In the genomic region with DNA sequence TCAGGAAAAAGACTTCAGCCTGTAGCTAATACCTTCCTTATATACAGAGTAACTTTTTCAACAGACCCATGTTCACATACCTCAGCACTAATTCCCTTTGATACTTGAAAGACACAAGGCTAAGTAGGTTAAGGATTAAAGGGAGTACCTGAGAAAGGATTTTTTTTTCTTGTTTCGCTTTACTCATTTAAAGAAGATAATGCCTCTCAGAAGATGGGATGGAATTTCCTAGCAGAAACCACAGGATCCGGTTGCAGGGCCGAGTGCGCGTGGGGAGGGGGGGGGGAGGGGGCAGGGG, we compare ENCODE assay signal across 9 mouse cellular contexts.
DNase-seq lines count a peak whose midpoint lies in the region; ATAC-seq and TF ChIP-seq lines count a peak whose summit lies in the region.
"Had no signal": no experiment of that assay in that cellular context is flagged by ENCODE, and none has a peak within 500 bp of the region (broad histone marks: within the 10 kb centered on the region; RNA-seq: fewer than 3 reads in every experiment).

No protein-coding gene starts in this region.

- no peak for TF ChIP-seq CTCF in CH12.LX (conservative IDR thresholded peaks at IDR 0.05 in 1 of 2, IDR thresholded peaks at IDR 0.05 in 1 of 2; ENCODE audit: low read depth in 2 of 2, low read length in 2 of 2)

- no peak overlapping the region for H3K27ac ChIP-seq in kidney, embryonic 14.5 days (ENCODE audit: low read depth, low read length)
- no peak overlapping the region for H3K27ac ChIP-seq in CH12.LX (ENCODE audit: insufficient read depth, low read depth)
- H3K27ac ChIP-seq in embryonic facial prominence, embryonic 14.5 days (replicated peaks; ENCODE audit: low read depth, low read length), result no peak overlapping the region
- no peak overlapping the region for H3K27ac ChIP-seq in liver, embryonic 15.5 days (replicated peaks)

- no peak for TF ChIP-seq POLR2A in CH12.LX (IDR thresholded peaks at IDR 0.05; ENCODE audit: low read depth, low read length)

- H3K79me2 ChIP-seq in CH12.LX (replicated peaks; ENCODE audit: control insufficient read depth, extremely low read depth, insufficient read depth, poor library complexity, severe bottlenecking), result no peaks in the 10 kb centered on the region

- no peaks in the 10 kb centered on the region for H3K9me3 ChIP-seq in kidney, embryonic 14.5 days (ENCODE audit: control insufficient read depth, low read length)
- no peaks in the 10 kb centered on the region for H3K9me3 ChIP-seq in CH12.LX (replicated peaks; ENCODE audit: low read length)
- H3K9me3 ChIP-seq in embryonic facial prominence, embryonic 14.5 days (ENCODE audit: control insufficient read depth, low read length), result no peaks in the 10 kb centered on the region
- H3K9me3 ChIP-seq in liver, embryonic 15.5 days (replicated peaks), result no peaks in the 10 kb centered on the region

- no peak overlapping the region for H3K4me3 ChIP-seq in kidney, embryonic 14.5 days (ENCODE audit: low read length)
- no peak overlapping the region for H3K4me3 ChIP-seq in CH12.LX (replicated peaks in 1 of 3; ENCODE audit: low read depth in 2 of 3, low read length in 2 of 3, poor library complexity in 1 of 3)
- H3K4me3 ChIP-seq in embryonic facial prominence, embryonic 14.5 days (ENCODE audit: low read depth, low read length), result no peak overlapping the region
- H3K4me3 ChIP-seq in liver, embryonic 15.5 days (replicated peaks), result no peak overlapping the region

- TF ChIP-seq EP300 in CH12.LX (IDR thresholded peaks at IDR 0.05; ENCODE audit: low read length), result no peak

- no peak overlapping the region for H3K9ac ChIP-seq in kidney, embryonic 14.5 days (ENCODE audit: low read depth, low read length)
- H3K9ac ChIP-seq in CH12.LX (ENCODE audit: insufficient read depth, low read depth), result no peak overlapping the region
- no peak overlapping the region for H3K9ac ChIP-seq in embryonic facial prominence, embryonic 14.5 days (ENCODE audit: low read depth, low read length)
- no peak overlapping the region for H3K9ac ChIP-seq in liver, embryonic 15.5 days

- no peak for DNase-seq in kidney, adult 9 months
- DNase-seq in CH12.LX (ENCODE audit: extremely low read depth), result no peak
- no peak for DNase-seq in embryonic facial prominence, embryonic 14.5 days (ENCODE audit: low spot score)
- DNase-seq in left cerebral cortex, adult 18-20 months (ENCODE audit: low spot score in 2 of 2), result no peak
- DNase-seq in urinary bladder, postnatal 25 days (ENCODE audit: low spot score), result no peak
- DNase-seq: cerebellum, adult 2 months; gastrocnemius, postnatal 36 days had no signal

- no peaks in the 10 kb centered on the region for H3K4me1 ChIP-seq in kidney, embryonic 14.5 days (ENCODE audit: control insufficient read depth, insufficient read depth, low read length)
- peaks cover 0 to 12% of the 10 kb centered on the region in 2 experiments; a peak in 2 of 4 replicates for H3K4me1 ChIP-seq in CH12.LX (ENCODE audit: control insufficient read depth in 1 of 2, insufficient read depth in 2 of 2)
- 0 out of 2 replicates have a peak, but pooled peaks cover 6% of the 10 kb centered on the region for H3K4me1 ChIP-seq in embryonic facial prominence, embryonic 14.5 days (ENCODE audit: control insufficient read depth, insufficient read depth, low read length)
- no peaks in the 10 kb centered on the region for H3K4me1 ChIP-seq in liver, embryonic 15.5 days (replicated peaks)

- TF ChIP-seq RAD21 in CH12.LX (IDR thresholded peaks at IDR 0.05; ENCODE audit: low read depth, low read length), result no peak

- dilution Hi-C loops in CH12.LX (cut with MboI; ENCODE audit: extremely low pct_ligation_motif_present, extremely low pct_unique_long_range_greater_than_20kb, low sequenced_read_pairs), result no loop called here

- H3K36me3 ChIP-seq in kidney, embryonic 14.5 days (ENCODE audit: control insufficient read depth, insufficient read depth, low read length), result no peaks in the 10 kb centered on the region
- no peaks in the 10 kb centered on the region for H3K36me3 ChIP-seq in CH12.LX (replicated peaks in 1 of 2; ENCODE audit: control insufficient read depth in 1 of 2, insufficient read depth in 1 of 2, low read length in 1 of 2)
- H3K36me3 ChIP-seq in embryonic facial prominence, embryonic 14.5 days (ENCODE audit: control insufficient read depth, insufficient read depth, low read length), result no peaks in the 10 kb centered on the region
- H3K36me3 ChIP-seq in liver, embryonic 15.5 days (replicated peaks), result no peaks in the 10 kb centered on the region

- peak overlapping the region; percentile 48 for H3K4me2 ChIP-seq in kidney, embryonic 14.5 days (replicated peaks; ENCODE audit: low read depth, low read length)
- no peak overlapping the region for H3K4me2 ChIP-seq in CH12.LX (ENCODE audit: insufficient read depth, low read depth, poor library complexity, severe bottlenecking)
- peak overlapping the region; percentile 57 for H3K4me2 ChIP-seq in embryonic facial prominence, embryonic 14.5 days (ENCODE audit: low read depth, low read length)
- H3K4me2 ChIP-seq in liver, embryonic 15.5 days, result peak overlapping the region; percentile 48; the same call in 1 of the 2 replicates

- no peaks in the 10 kb centered on the region for H3K27me3 ChIP-seq in kidney, embryonic 14.5 days (ENCODE audit: control insufficient read depth, insufficient read depth, low read length)
- H3K27me3 ChIP-seq in CH12.LX (replicated peaks), result no peaks in the 10 kb centered on the region
- no peaks in the 10 kb centered on the region for H3K27me3 ChIP-seq in embryonic facial prominence, embryonic 14.5 days (replicated peaks; ENCODE audit: control insufficient read depth, insufficient read depth, low read length)
- no peaks in the 10 kb centered on the region for H3K27me3 ChIP-seq in liver, embryonic 15.5 days

- WGBS in kidney, embryonic 14.5 days, result 21% methylated on average over 5 of the region's 5 CpGs
- 15% methylated on average over 2 of the region's 5 CpGs for WGBS in embryonic facial prominence, embryonic 14.5 days
- 11% methylated on average over 2 of the region's 5 CpGs for WGBS in liver, embryonic 15.5 days (ENCODE audit: insufficient replicate concordance)

- in situ Hi-C loops in CH12.LX (cut with MboI; ENCODE audit: low pct_ligation_motif_present, low pct_unique_long_range_greater_than_20kb, low sequenced_read_pairs), result no loop called here

- ATAC-seq in kidney, embryonic 14.5 days (ENCODE audit: low FRiP score, low TSS enrichment), result no peak
- ATAC-seq in embryonic facial prominence, embryonic 14.5 days (ENCODE audit: low read depth), result peak; percentile 57; the same call in 1 of the 2 replicates
- no peak for ATAC-seq in liver, embryonic 15.5 days (ENCODE audit: insufficient read depth)

TF ChIP-seq in CH12.LX, 34 proteins besides CTCF, POLR2A, EP300 and RAD21:
- TF ChIP-seq ZNF384 (IDR thresholded peaks at IDR 0.05; ENCODE audit: low read depth, low read length) (0 out of 2 replicates have a peak, but pooled peaks have one; percentile 33), E2F4 (IDR thresholded peaks at IDR 0.05; ENCODE audit: insufficient replicate concordance, low read depth, low read length) (no peak)
